Mouse (Mus musculus) forebrain, embryonic 15.5 days (tissue): ENCODE results near the gene Acot2. TPM values are rescaled to one million over a fixed set of nuclear protein-coding genes. Genes with fewer than 3 reads are reported as not detected.
A peak's percentile ranks its signal among the peaks of the same experiment; 100 is the strongest.
"Not testable (repeated sequence)": the region's sequence is repeated elsewhere in the genome, so short reads cannot be mapped to it uniquely, and the experiment has no call there.

Source experiments
- ATAC-seq: fragments of 200-750 bp; cut with Nextera tagmentation; replicated peaks from 2 replicates; pipeline ENCODE4 v1.8.0; 2017; ENCODE audit warnings: mild to moderate bottlenecking, moderate TSS enrichment, moderate library complexity
- H3K27ac ChIP-seq: fragments of 300-500 bp; sonication (generic); replicated peaks from 2 replicates; pipeline ENCODE4 v1.5.1; 2015; ENCODE audit warnings: mild to moderate bottlenecking, inconsistent platforms
- H3K27me3 ChIP-seq: fragments of 300-500 bp; sonication (generic); 2 replicates; pipeline ENCODE4 v1.6.1; 2015; ENCODE audit warnings: inconsistent platforms
- H3K36me3 ChIP-seq: fragments of 300-500 bp; sonication (generic); 2 replicates; pipeline ENCODE4 v1.6.1; 2015; ENCODE audit warnings: mild to moderate bottlenecking, inconsistent platforms
- H3K4me1 ChIP-seq: fragments of 300-500 bp; sonication (generic); 2 replicates; pipeline ENCODE4 v1.6.1; 2015; ENCODE audit warnings: inconsistent platforms
- H3K4me2 ChIP-seq: fragments of 300-500 bp; sonication (generic); replicated peaks from 2 replicates; pipeline ENCODE4 v1.6.1; 2015; ENCODE audit warnings: mild to moderate bottlenecking, inconsistent platforms
- H3K4me3 ChIP-seq: fragments of 300-500 bp; sonication (generic); 2 replicates; pipeline ENCODE4 v1.5.1; 2015; ENCODE audit warnings: mild to moderate bottlenecking, inconsistent platforms
- H3K9ac ChIP-seq: fragments of 300-500 bp; sonication (generic); replicated peaks from 2 replicates; pipeline ENCODE4 v1.6.1; 2015; ENCODE audit warnings: mild to moderate bottlenecking, inconsistent platforms
- H3K9me3 ChIP-seq: fragments of 300-500 bp; sonication (generic); 2 replicates; pipeline ENCODE4 v1.6.1; 2016; ENCODE audit warnings: inconsistent platforms
- WGBS: fragments of 180-500 bp; shearing (Covaris S2); methylation state at CpG from one replicate; pipeline ENCODE4 v1.1.7; 2015; ENCODE audit warnings: mixed read lengths; 5-methylcytosine and 5-hydroxymethylcytosine counted together
- polyA plus RNA-seq: library from polyadenylated mRNA; unstranded; fragments of >200 nt; fragmentation: Nextera tagmentation; extraction: Ambion mirVana; gene quantifications from 2 replicates; pipeline ENCODE4 v1.2.1, GENCODE M21; 2015

Gene Acot2
- polyA plus RNA-seq, 1 experiment from 2014 or later, result 12.4 TPM

DNA sequence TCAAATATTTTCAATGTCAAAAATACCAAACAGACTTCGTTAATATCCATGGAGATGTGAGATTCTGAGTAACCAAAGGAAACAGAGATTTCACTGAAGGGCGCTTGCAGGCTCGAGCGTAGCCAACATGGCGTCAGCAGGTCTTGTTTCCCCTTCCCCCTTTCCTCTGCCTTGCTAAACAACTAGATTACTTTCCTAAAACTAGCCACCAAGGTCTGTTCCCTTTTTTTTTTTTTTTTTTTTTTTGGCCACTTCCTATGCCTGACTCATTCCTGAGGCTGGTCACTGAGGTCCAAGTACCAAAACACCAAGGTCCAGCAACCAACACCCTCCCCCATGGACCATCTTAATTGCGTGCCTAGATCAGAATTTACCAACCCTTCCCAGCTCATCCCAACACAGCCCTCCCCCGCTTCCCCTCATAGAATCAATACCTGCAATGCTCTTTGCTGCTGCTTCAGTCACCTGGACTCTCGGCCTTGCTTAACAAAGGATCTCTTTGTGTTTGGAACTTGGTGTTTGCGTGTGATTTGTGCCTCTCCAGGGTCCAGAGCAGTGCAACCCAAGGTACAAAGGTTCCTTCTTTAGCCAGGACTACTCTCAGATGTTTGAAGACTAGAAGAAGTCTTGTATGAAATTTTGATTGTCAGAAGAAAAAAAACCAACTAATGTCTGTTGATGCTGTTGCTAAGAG is 35.5 kb downstream of the Acot2 start:
- H3K27me3 ChIP-seq, result no peaks in the 10 kb centered on the region
- no peak overlapping the region for H3K4me3 ChIP-seq
- H3K9ac ChIP-seq, result no peak overlapping the region
- no peaks in the 10 kb centered on the region for H3K9me3 ChIP-seq
- H3K36me3 ChIP-seq, result no peaks in the 10 kb centered on the region
- peaks cover 2% of the 10 kb centered on the region; the same call in 1 of the 2 replicates for H3K4me1 ChIP-seq
- H3K4me2 ChIP-seq, result no peak overlapping the region
- no peak for ATAC-seq
- H3K27ac ChIP-seq, result no peak overlapping the region
- 87% methylated on average over 9 of the region's 9 CpGs for WGBS

DNA sequence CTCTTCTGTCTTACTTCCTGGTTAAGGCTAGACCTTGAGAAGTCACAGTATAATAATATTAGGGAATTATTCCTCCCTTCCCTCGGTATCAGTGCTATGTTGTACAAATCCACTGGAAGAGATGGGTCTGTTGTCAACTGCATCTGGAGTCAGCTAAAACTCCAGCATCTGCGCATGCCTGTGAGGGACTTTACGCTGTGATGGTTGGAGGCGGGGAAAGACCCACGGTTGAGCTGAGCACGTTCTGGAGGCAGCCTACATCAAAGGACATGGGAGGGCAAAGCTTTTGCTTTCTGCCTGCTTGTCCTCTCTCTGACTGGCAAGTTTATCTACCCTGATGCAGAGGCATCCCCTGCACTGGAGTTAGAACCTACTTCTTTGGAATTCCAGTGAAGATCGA is 38.2 kb downstream of the Acot2 start:
- 85% methylated on average over 7 of the region's 7 CpGs for WGBS
- ATAC-seq, result no peak
- Histone ChIP-seq H3K4me3 (no peak overlapping the region), H3K9ac (no peak overlapping the region), H3K27me3 (no peaks in the 10 kb centered on the region), H3K4me2 (no peak overlapping the region), H3K9me3 (no peaks in the 10 kb centered on the region), H3K4me1 (no peaks in the 10 kb centered on the region), H3K27ac (no peak overlapping the region), H3K36me3 (no peaks in the 10 kb centered on the region)

DNA sequence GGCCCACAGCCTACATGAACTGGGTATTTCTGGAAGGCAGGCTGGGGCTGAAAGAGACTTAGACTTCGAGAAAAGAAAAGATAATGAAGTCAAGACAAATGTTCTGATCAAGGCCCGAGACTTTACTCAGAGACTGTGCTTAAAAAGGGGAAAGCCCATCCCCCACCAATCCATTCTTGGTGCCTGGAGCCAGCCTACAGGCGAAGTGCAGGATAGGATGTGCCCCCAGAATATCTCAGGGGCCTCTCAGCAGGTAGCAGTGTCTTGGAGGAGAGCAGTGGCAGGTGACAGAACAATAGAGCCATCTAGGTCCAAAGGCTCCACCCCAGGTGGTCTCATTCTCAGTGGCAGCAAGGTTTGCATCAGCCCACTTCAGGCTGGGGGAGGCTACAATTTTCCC is 40.7 kb downstream of the Acot2 start:
- H3K4me2 ChIP-seq, H3K4me3 ChIP-seq, H3K9ac ChIP-seq, ATAC-seq, H3K27ac ChIP-seq, H3K9me3 ChIP-seq, H3K4me1 ChIP-seq, H3K27me3 ChIP-seq, H3K36me3 ChIP-seq: not testable (repeated sequence)
- 36% methylated on average over 3 of the region's 3 CpGs for WGBS

DNA sequence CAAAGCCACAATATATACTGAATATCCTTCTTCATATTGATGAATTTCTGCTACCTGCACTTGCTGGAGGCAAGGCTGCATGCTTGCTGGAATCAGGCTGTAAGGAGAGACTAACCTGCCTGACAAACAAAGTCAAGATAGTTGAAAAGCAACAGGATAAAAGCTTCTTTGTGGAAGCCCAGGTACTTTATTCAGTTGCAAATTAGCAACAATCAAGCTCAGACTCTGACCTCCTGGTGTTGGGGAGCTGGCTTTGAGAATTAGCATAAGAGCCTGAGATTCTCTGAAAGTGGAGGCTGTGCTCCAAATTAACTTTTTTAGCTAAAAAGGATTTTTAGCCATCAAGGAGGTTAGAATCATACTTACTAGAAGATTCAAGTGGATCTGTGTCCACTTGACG is 41.4 kb downstream of the Acot2 start:
- not testable (repeated sequence) for H3K4me2 ChIP-seq, ATAC-seq, H3K4me3 ChIP-seq, H3K27ac ChIP-seq, H3K9me3 ChIP-seq, H3K36me3 ChIP-seq, H3K27me3 ChIP-seq, H3K9ac ChIP-seq, H3K4me1 ChIP-seq
- 81% methylated on average over 1 of the region's 1 CpGs for WGBS

DNA sequence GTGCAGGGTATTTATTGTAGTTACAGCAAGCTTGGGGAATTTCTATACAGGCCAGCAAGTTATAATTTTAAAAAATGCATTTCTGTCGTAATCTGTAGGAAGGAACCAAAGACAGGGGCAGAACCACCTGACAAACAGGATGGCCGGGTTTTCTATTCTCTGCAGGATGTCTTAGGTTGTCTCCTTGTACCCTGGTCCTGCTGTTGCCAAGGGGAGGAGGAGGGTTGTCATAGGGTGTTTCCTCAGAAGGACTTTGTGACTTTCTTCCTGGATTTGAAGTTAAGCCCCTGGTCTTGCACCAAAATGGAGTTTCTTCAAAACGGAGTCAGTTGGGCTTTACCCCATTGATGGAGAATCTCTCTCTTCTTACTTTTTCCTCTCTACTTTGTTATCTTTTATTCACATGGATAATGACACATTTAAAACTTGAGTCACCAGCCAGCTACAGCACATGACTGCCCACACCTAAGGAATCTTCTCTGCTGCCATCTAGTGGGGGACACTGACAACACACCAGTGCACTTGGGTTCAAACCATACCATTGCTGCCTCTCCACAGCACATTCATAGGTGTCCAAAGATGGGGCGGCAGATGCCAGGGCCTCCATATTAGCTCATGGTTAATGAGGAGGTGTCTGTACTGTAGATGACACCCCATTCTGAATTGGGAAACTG is 43.1 kb downstream of the Acot2 start:
- H3K27me3 ChIP-seq, result no peaks in the 10 kb centered on the region
- H3K4me1 ChIP-seq, result no peaks in the 10 kb centered on the region
- H3K36me3 ChIP-seq, result no peaks in the 10 kb centered on the region
- ATAC-seq, result peak; percentile 70; the same call in 1 of the 2 replicates
- no peak overlapping the region for H3K9ac ChIP-seq
- WGBS, result 68% methylated on average over 4 of the region's 4 CpGs
- no peaks in the 10 kb centered on the region for H3K9me3 ChIP-seq
- H3K4me3 ChIP-seq, result no peak overlapping the region
- H3K4me2 ChIP-seq, result no peak overlapping the region
- no peak overlapping the region for H3K27ac ChIP-seq

DNA sequence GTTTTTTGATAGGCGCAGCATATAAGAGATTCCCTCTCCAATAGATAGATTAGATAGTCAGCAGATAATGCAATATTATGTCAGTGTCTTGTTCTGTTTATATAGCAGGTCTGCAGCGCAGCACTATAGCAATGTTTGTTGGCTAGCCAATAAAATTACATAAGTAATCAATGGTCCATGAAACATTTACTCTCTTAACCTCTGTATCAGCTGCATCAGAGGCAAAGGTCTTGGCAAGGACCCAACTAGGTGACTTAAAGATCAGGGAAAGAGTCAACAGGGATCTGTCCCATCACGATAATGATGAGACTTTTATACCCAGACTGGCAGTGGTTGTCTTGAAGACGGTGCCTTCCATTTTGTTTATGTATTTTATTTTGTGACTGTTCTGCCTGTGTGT is 45.2 kb downstream of the Acot2 start:
- Histone ChIP-seq H3K9ac (no peak overlapping the region), H3K4me1 (no peaks in the 10 kb centered on the region), H3K4me2 (no peak overlapping the region), H3K27me3 (no peaks in the 10 kb centered on the region), H3K9me3 (no peaks in the 10 kb centered on the region), H3K36me3 (no peaks in the 10 kb centered on the region), H3K27ac (no peak overlapping the region), H3K4me3 (no peak overlapping the region)
- 97% methylated on average over 4 of the region's 4 CpGs for WGBS
- no peak for ATAC-seq

DNA sequence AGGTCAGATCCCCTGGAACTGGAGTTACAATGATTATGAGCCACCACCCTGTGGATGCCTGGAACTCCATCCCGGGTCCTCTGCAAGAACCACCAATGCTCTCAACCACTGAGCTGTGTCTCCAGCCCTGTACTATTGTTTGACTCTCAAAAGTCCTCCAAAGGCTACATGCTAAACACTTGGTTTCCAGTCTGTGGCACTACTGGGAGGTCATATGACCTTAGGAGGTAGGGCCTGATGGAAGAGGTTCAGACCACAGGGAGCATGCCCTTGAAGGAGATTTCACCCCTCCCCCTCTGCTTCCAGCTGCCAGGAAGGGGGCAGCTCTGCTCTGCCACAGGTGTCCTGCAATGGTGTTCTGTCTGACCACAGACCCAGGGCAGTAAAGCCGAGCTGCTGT is 45.6 kb downstream of the Acot2 start:
- H3K4me1 ChIP-seq, H3K9me3 ChIP-seq, H3K9ac ChIP-seq, ATAC-seq, H3K27me3 ChIP-seq, H3K36me3 ChIP-seq, H3K4me2 ChIP-seq, H3K4me3 ChIP-seq, H3K27ac ChIP-seq: not testable (repeated sequence)
- 89% methylated on average over 2 of the region's 2 CpGs for WGBS

DNA sequence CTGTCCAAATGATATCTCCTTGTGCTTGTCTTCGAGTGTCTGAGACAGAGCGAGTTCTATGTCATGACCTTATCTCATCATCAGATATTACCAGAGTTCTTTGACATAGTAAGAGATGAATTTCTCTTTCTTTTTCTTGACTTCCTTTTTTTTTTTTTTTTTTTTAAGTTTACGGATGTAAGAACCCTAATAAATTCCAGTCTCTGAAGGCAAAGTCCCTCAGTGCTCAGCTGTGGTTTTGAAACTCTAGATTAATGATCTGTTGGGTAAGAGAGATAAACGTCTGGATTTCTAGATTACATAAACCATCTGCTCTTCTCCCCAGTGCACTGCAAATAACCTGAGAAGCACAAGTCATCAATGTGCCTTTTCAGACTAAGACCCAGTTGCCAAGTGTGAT is 46.4 kb downstream of the Acot2 start:
- no peaks in the 10 kb centered on the region for H3K36me3 ChIP-seq
- no peak overlapping the region for H3K4me3 ChIP-seq
- no peak overlapping the region for H3K27ac ChIP-seq
- 90% methylated on average over 4 of the region's 4 CpGs for WGBS
- H3K4me2 ChIP-seq, result no peak overlapping the region
- H3K27me3 ChIP-seq, result no peaks in the 10 kb centered on the region
- no peaks in the 10 kb centered on the region for H3K9me3 ChIP-seq
- ATAC-seq, result no peak
- H3K4me1 ChIP-seq, result no peaks in the 10 kb centered on the region
- no peak overlapping the region for H3K9ac ChIP-seq

DNA sequence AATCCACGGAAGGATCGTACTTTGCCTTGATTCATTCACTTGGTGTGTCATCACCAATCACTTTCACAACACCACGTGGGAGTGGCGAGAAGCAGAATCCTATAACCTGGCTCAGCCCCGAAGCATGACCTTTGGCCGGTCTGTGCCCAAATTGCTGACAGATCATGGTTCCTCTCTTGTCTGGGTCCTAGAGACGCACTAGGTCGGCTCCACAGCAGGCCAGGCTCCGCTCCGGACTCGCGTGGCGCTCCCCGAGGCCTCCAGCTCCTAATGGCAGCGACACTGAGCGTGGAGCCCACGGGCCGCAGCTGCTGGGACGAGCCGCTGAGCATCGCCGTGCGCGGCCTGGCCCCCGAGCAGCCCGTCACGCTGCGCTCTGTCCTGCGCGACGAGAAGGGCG is 50.6 kb downstream of the Acot2 start, which contains the start of gene Acot4:
TSS of gene Acot4 (plus strand) at position 139 of the 400 bp plus-strand sequence.
- not testable (repeated sequence) for H3K9me3 ChIP-seq, H3K36me3 ChIP-seq, H3K4me1 ChIP-seq, H3K27me3 ChIP-seq, H3K27ac ChIP-seq
- ATAC-seq, result peak; percentile 55
- H3K9ac ChIP-seq, result peak within 1 kb of the TSS; percentile 48
- H3K4me3 ChIP-seq, result peak within 1 kb of the TSS; percentile 45
- WGBS, result 11% methylated on average over 32 of the region's 32 CpGs
- H3K4me2 ChIP-seq, result peak within 1 kb of the TSS; percentile 64

DNA sequence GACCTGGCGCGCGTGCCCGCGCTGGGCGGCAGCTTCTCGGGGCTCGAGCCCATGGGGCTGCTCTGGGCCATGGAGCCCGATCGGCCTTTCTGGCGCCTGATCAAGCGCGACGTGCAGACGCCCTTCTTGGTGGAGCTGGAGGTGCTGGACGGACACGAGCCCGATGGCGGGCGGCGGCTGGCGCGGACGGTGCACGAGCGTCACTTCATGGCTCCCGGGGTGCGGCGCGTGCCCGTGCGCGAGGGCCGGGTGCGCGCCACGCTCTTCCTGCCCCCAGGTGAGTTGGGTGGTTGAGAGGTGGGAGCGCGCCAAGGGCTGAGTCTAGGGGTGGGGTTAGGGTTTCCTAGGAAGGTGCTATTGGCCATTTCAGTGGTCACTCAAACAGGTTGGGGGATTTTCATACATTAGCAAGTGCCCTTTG is 51.0 kb downstream of the Acot2 start, which contains the start of gene Gm49366:
TSS of gene Gm49366 (plus strand) at position 245 of the 421 bp plus-strand sequence.
- H3K4me3 ChIP-seq, result peak within 1 kb of the TSS; percentile 45
- not testable (repeated sequence) for H3K27me3 ChIP-seq, H3K9me3 ChIP-seq, ATAC-seq, H3K36me3 ChIP-seq, H3K27ac ChIP-seq, H3K4me1 ChIP-seq
- WGBS, result 2% methylated on average over 36 of the region's 39 CpGs
- H3K4me2 ChIP-seq, result peak within 1 kb of the TSS; percentile 64
- peak within 1 kb of the TSS; percentile 48 for H3K9ac ChIP-seq

DNA sequence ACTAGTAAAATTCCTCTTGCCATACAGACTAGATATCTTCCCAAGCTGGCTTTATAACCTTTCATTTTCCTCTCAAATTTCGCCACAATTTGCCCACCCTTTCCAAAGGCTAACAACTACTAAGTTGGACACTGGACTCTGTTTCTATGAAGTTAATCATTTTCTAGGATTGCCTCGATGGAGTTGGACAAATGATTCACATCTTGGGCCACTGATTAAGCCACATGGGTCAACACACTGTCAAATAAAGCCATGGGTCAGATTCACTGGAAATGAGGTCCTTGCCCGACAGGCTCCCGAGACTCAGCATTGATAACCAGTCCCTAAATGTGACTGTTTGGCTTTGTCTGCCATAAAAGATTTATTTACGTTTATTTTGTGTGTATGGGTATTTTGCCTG is 54.6 kb downstream of the Acot2 start:
- Histone ChIP-seq H3K27ac (no peak overlapping the region), H3K4me1 (no peaks in the 10 kb centered on the region), H3K9ac (no peak overlapping the region), H3K4me2 (no peak overlapping the region), H3K9me3 (0 out of 2 replicates have a peak, but pooled peaks cover 4% of the 10 kb centered on the region), H3K4me3 (no peak overlapping the region), H3K27me3 (no peaks in the 10 kb centered on the region), H3K36me3 (no peaks in the 10 kb centered on the region)
- ATAC-seq, result no peak
- 90% methylated on average over 5 of the region's 5 CpGs for WGBS
